Mouse (Mus musculus): ENCODE results near the gene Tekt2. TPM values are rescaled to one million over a fixed set of nuclear protein-coding genes. Genes with fewer than 3 reads are reported as not detected.

Tekt2 gene
- 1 to 10 TPM; 1.5 to 6.3 (median 5.2) TPM for total RNA-seq (2022)

GRCm38 (mm10) chr4:126325281-126325861 is at the start of gene Tekt2:
Tekt2 (minus strand) TSS chr4:126325688.
- DNase-seq = no peak

- DNase-seq = peak; percentile 17
Observed at GRCm38 (mm10) chr4:126371497-126371896, 46.0 kb upstream of the Tekt2 start.

GRCm38 (mm10) chr4:126360069-126360468 is 34.6 kb upstream of the Tekt2 start:
- DNase-seq = no peak

- no peak for DNase-seq
Observed at GRCm38 (mm10) chr4:126343451-126343850, 18.0 kb upstream of the Tekt2 start.

GRCm38 (mm10) chr4:126339461-126339860 is 14.0 kb upstream of the Tekt2 start:
- no peak for DNase-seq

GRCm38 (mm10) chr4:126332358-126332757 is 6.9 kb upstream of the Tekt2 start:
- no peak for DNase-seq

GRCm38 (mm10) chr4:126331751-126332150 is 6.3 kb upstream of the Tekt2 start:
- DNase-seq = no peak

GRCm38 (mm10) chr4:126330295-126330694 is 4.8 kb upstream of the Tekt2 start:
- DNase-seq = no peak

GRCm38 (mm10) chr4:126326036-126326435 is 548 bp upstream of the Tekt2 start:
- no peak for DNase-seq

- DNase-seq = no peak
Observed at GRCm38 (mm10) chr4:126324861-126325260, 627 bp downstream of the Tekt2 start.

GRCm38 (mm10) chr4:126322646-126323045 is 2.8 kb downstream of the Tekt2 start:
- DNase-seq = no peak

- DNase-seq = no peak
Observed at GRCm38 (mm10) chr4:126321854-126322511, 3.5 kb downstream of the Tekt2 start.

GRCm38 (mm10) chr4:126321111-126321853 is 4.2 kb downstream of the Tekt2 start, which contains the start of gene Adprhl2:
Adprhl2 (minus strand) TSS chr4:126321703.
- peak; percentile 93 for DNase-seq

GRCm38 (mm10) chr4:126319806-126320205 is 5.7 kb downstream of the Tekt2 start:
- DNase-seq = no peak

GRCm38 (mm10) chr4:126316443-126317040 is 8.9 kb downstream of the Tekt2 start:
- no peak for DNase-seq

GRCm38 (mm10) chr4:126315931-126316330 is 9.6 kb downstream of the Tekt2 start:
- no peak for DNase-seq

GRCm38 (mm10) chr4:126314393-126314792 is 11.1 kb downstream of the Tekt2 start:
- no peak for DNase-seq

GRCm38 (mm10) chr4:126313202-126313601 is 12.3 kb downstream of the Tekt2 start:
- DNase-seq = no peak

GRCm38 (mm10) chr4:126311566-126312200 is 13.8 kb downstream of the Tekt2 start:
- DNase-seq = no peak

GRCm38 (mm10) chr4:126310344-126310743 is 15.1 kb downstream of the Tekt2 start:
- no peak for DNase-seq

GRCm38 (mm10) chr4:126309922-126310309 is 15.6 kb downstream of the Tekt2 start:
- peak; percentile 65 for DNase-seq

- DNase-seq = no peak
Observed at GRCm38 (mm10) chr4:126309211-126309921, 16.1 kb downstream of the Tekt2 start.

Measured in adrenal gland, adult 8-10 months (tissue).